Mouse (Mus musculus) CH12.LX (cell line): ENCODE data around the gene Rabgap1l. TPM values are rescaled to one million over a fixed set of nuclear protein-coding genes. Genes with fewer than 3 reads are reported as not detected.
A peak's percentile ranks its signal among the peaks of the same experiment; 100 is the strongest.

ENCODE experiments used
- DNase-seq: peaks from one replicate; pipeline ENCODE4 v3.0.0-alpha.2; 2013; ENCODE audit errors: extremely low read depth
- H3K27ac ChIP-seq: 2 replicates; pipeline ENCODE4 v1.5.1; 2012; ENCODE audit warnings: low read depth, mild to moderate bottlenecking, control low read depth, moderate library complexity; ENCODE audit not compliant: insufficient read depth
- H3K27me3 ChIP-seq: replicated peaks from 2 replicates; pipeline ENCODE3; 2012; ENCODE audit warnings: inconsistent platforms
- H3K36me3 ChIP-seq, 2 experiments: replicated peaks in 1 of 2; 2 replicates each; pipeline versions ENCODE3 to v1.6.1; 2012; ENCODE audit warnings: inconsistent platforms in 1 of 2, low read length in 1 of 2, mild to moderate bottlenecking in 1 of 2, mixed read lengths in 1 of 2, moderate library complexity in 1 of 2; ENCODE audit not compliant: control insufficient read depth in 1 of 2, insufficient read depth in 1 of 2
- H3K4me1 ChIP-seq, 2 experiments: 2 replicates each; pipeline ENCODE4 v1.6.1; 2012; ENCODE audit warnings: inconsistent platforms in 1 of 2, moderate library complexity in 1 of 2; ENCODE audit not compliant: insufficient read depth in 2 of 2, control insufficient read depth in 1 of 2
- H3K4me2 ChIP-seq: 2 replicates; pipeline ENCODE4 v1.6.1; 2012; ENCODE audit warnings: low read depth, mild to moderate bottlenecking, control low read depth; ENCODE audit not compliant: poor library complexity, insufficient read depth, severe bottlenecking
- H3K4me3 ChIP-seq, 3 experiments: fragments of 150-350 bp in 1 of 3; sonication (generic) in 1 of 3; replicated peaks in 1 of 3; 2 replicates each; pipeline versions ENCODE3 to v1.5.1; 2011 to 2012; ENCODE audit warnings: low read depth in 2 of 3, low read length in 2 of 3, mild to moderate bottlenecking in 2 of 3, moderate library complexity in 2 of 3, control low read depth in 1 of 3, improper control_type of control experiment in 1 of 3, inconsistent platforms in 1 of 3, mixed read lengths in 1 of 3; ENCODE audit not compliant: poor library complexity in 1 of 3
- H3K79me2 ChIP-seq: replicated peaks from 2 replicates; pipeline ENCODE4 v1.6.1; 2012; ENCODE audit warnings: mild to moderate bottlenecking, moderate library complexity; ENCODE audit not compliant: control insufficient read depth, poor library complexity, insufficient read depth, severe bottlenecking; ENCODE audit errors: extremely low read depth
- H3K9ac ChIP-seq: 2 replicates; pipeline ENCODE4 v1.6.1; 2012; ENCODE audit warnings: low read depth, mild to moderate bottlenecking, control low read depth, moderate library complexity; ENCODE audit not compliant: insufficient read depth
- H3K9me3 ChIP-seq: replicated peaks from 2 replicates; pipeline ENCODE3; 2012; ENCODE audit warnings: low read length, inconsistent platforms, mixed read lengths
- CHD1 ChIP-seq: IDR thresholded peaks from 2 replicates; pipeline ENCODE4 v1.6.1; 2012; ENCODE audit warnings: low read depth, low read length, improper control_type of control experiment, inconsistent platforms
- CTCF ChIP-seq, 2 experiments: IDR thresholded peaks in 1 of 2; conservative IDR thresholded peaks in 1 of 2; 2 replicates each; pipeline ENCODE4 v1.5.1; 2011 to 2012; ENCODE audit warnings: low read depth in 2 of 2, low read length in 2 of 2, improper control_type of control experiment in 1 of 2, inconsistent platforms in 1 of 2, mild to moderate bottlenecking in 1 of 2, moderate library complexity in 1 of 2
- ELF1 ChIP-seq: IDR thresholded peaks from 2 replicates; pipeline ENCODE4 v1.6.1; 2014; ENCODE audit warnings: low read depth, mild to moderate bottlenecking, inconsistent platforms, low read length, improper control_type of control experiment
- GABPA ChIP-seq: IDR thresholded peaks from 2 replicates; pipeline ENCODE4 v1.6.1; 2012; ENCODE audit warnings: low read depth, low read length, improper control_type of control experiment, inconsistent platforms; ENCODE audit not compliant: insufficient replicate concordance
- HCFC1 ChIP-seq: IDR thresholded peaks from 2 replicates; pipeline ENCODE4 v1.6.1; 2012; ENCODE audit warnings: low read depth, mild to moderate bottlenecking, inconsistent platforms, low read length, improper control_type of control experiment
- IRF4 ChIP-seq: IDR thresholded peaks from 2 replicates; pipeline ENCODE4 v1.6.1; 2014; ENCODE audit warnings: low read depth, mild to moderate bottlenecking, inconsistent platforms, low read length, improper control_type of control experiment
- JUND ChIP-seq: conservative IDR thresholded peaks from 2 replicates; pipeline ENCODE4 v1.6.1; 2011; ENCODE audit warnings: low read depth, low read length, improper control_type of control experiment
- KAT2A ChIP-seq: IDR thresholded peaks from 2 replicates; pipeline ENCODE4 v1.6.1; 2012; ENCODE audit warnings: low read length, improper control_type of control experiment, inconsistent platforms; ENCODE audit not compliant: insufficient replicate concordance
- MAFK ChIP-seq: IDR thresholded peaks from 2 replicates; pipeline ENCODE4 v1.6.1; 2011; ENCODE audit warnings: low read length, improper control_type of control experiment; ENCODE audit not compliant: insufficient replicate concordance
- MAX ChIP-seq: IDR thresholded peaks from 2 replicates; pipeline ENCODE4 v1.6.1; 2011; ENCODE audit warnings: low read length, improper control_type of control experiment
- MAZ ChIP-seq: IDR thresholded peaks from 2 replicates; pipeline ENCODE4 v1.6.1; 2012; ENCODE audit warnings: low read depth, mild to moderate bottlenecking, inconsistent platforms, low read length, improper control_type of control experiment, moderate library complexity
- MXI1 ChIP-seq: IDR thresholded peaks from 2 replicates; pipeline ENCODE4 v1.6.1; 2011; ENCODE audit warnings: mild to moderate bottlenecking, low read depth, low read length, improper control_type of control experiment
- POLR2A ChIP-seq: IDR thresholded peaks from 2 replicates; pipeline ENCODE4 v1.6.1; 2011; ENCODE audit warnings: low read depth, mild to moderate bottlenecking, improper control_type of control experiment, low read length
- POLR2AphosphoS2 ChIP-seq: IDR thresholded peaks from 2 replicates; pipeline ENCODE4 v1.6.1; 2011; ENCODE audit warnings: low read depth, low read length, improper control_type of control experiment
- RAD21 ChIP-seq: IDR thresholded peaks from 2 replicates; pipeline ENCODE4 v1.6.1; 2011; ENCODE audit warnings: low read depth, mild to moderate bottlenecking, low read length, improper control_type of control experiment, moderate library complexity
- SMC3 ChIP-seq: IDR thresholded peaks from 2 replicates; pipeline ENCODE4 v1.6.1; 2011; ENCODE audit warnings: low read depth, low read length, improper control_type of control experiment
- TBP ChIP-seq: conservative IDR thresholded peaks from 2 replicates; pipeline ENCODE4 v1.6.1; 2011; ENCODE audit warnings: low read depth, low read length, improper control_type of control experiment
- TCF12 ChIP-seq: IDR thresholded peaks from 2 replicates; pipeline ENCODE4 v1.6.1; 2014; ENCODE audit warnings: low read depth, mild to moderate bottlenecking, inconsistent platforms, low read length, improper control_type of control experiment
- USF1 ChIP-seq: IDR thresholded peaks from 2 replicates; pipeline ENCODE4 v1.6.1; 2014; ENCODE audit warnings: low read depth, mild to moderate bottlenecking, inconsistent platforms, low read length, improper control_type of control experiment
- USF2 ChIP-seq: conservative IDR thresholded peaks from 2 replicates; pipeline ENCODE4 v1.6.1; 2011; ENCODE audit warnings: low read depth, low read length, improper control_type of control experiment
- ZKSCAN1 ChIP-seq: IDR thresholded peaks from 2 replicates; pipeline ENCODE4 v1.6.1; 2012; ENCODE audit warnings: low read depth, inconsistent platforms, low read length, improper control_type of control experiment, borderline replicate concordance
- ZMIZ1 ChIP-seq: IDR thresholded peaks from 2 replicates; pipeline ENCODE4 v1.6.1; 2012; ENCODE audit warnings: low read depth, mild to moderate bottlenecking, inconsistent platforms, low read length, improper control_type of control experiment
- dilution Hi-C: fragments of 300-500 bp; cut with MboI; formaldehyde crosslinking; loops from 2 replicates; pipeline ENCODE4 v1.14.3; 2020; ENCODE audit warnings: low sequenced_read_pairs; ENCODE audit not compliant: extremely low pct_unique_long_range_greater_than_20kb, extremely low pct_ligation_motif_present
- in situ Hi-C: fragments of 300-500 bp; cut with MboI; formaldehyde crosslinking; loops from 3 replicates; pipeline ENCODE4 v1.14.3; 2019; ENCODE audit warnings: low sequenced_read_pairs, low pct_ligation_motif_present, low pct_unique_long_range_greater_than_20kb, mixed read lengths
- polyA plus RNA-seq: library from polyadenylated mRNA; unstranded; fragments of >175 nt; gene quantifications from 2 replicates; pipeline ENCODE4 v1.2.1, GENCODE M21; 2012; ENCODE audit warnings: low read depth; ENCODE audit not compliant: insufficient read length
- total RNA-seq, 2 experiments: library from RNA; depleted of rRNA; stranded (reverse); fragments of 300-350 nt in 1 of 2; fragments of >200 nt in 1 of 2; gene quantifications; 2 replicates each; pipeline ENCODE4 v1.2.3; 2012 to 2014

The Rabgap1l gene
- total and polyA plus RNA-seq, 3 experiments, result 84.0 to 109 (median 85.6) TPM

- dilution Hi-C loops, result no loop called here
- Histone ChIP-seq H3K9me3 (peaks cover 2% of the 10 kb centered on the region), H3K27me3 (no peaks in the 10 kb centered on the region), H3K4me2 (peak overlapping the region; percentile 34), H3K4me3 (no peak overlapping the region), H3K27ac (no peak overlapping the region), H3K4me1 (peaks cover 18 to 49% of the 10 kb centered on the region in 2 experiments), H3K9ac (no peak overlapping the region), H3K36me3 (peaks cover 0 to 9% of the 10 kb centered on the region in 2 experiments), H3K79me2 (peaks cover 3% of the 10 kb centered on the region; the same call in 1 of the 2 replicates)
- peak; percentile 35 for DNase-seq
- in situ Hi-C loops, result no loop called here
- TF ChIP-seq MAFK, result no peak
- no peak for TF ChIP-seq ZKSCAN1
- TF ChIP-seq POLR2AphosphoS2, result no peak
- TF ChIP-seq IRF4, result no peak
Measured at GRCm38 (mm10) chr1:160311861-160312260, 481.1 kb downstream of the Rabgap1l start.

GRCm38 (mm10) chr1:160309951-160310350 is 483.1 kb downstream of the Rabgap1l start:
- no peak overlapping the region for H3K27ac ChIP-seq
- peaks cover 0 to 8% of the 10 kb centered on the region in 2 experiments for H3K36me3 ChIP-seq
- peaks cover 23 to 56% of the 10 kb centered on the region in 2 experiments for H3K4me1 ChIP-seq
- no peaks in the 10 kb centered on the region for H3K9me3 ChIP-seq
- DNase-seq, result no peak
- dilution Hi-C loops, result no loop called here
- no peak for TF ChIP-seq MXI1
- TF ChIP-seq KAT2A, result no peak
- no peak for TF ChIP-seq POLR2AphosphoS2
- no peak for TF ChIP-seq USF2
- no peak for TF ChIP-seq ZMIZ1
- no peak for TF ChIP-seq USF1
- TF ChIP-seq IRF4, result no peak
- no peak for TF ChIP-seq JUND
- no peak for TF ChIP-seq RAD21
- TF ChIP-seq SMC3, result no peak
- no peak for TF ChIP-seq ELF1
- H3K4me3 ChIP-seq, result no peak overlapping the region
- peaks cover 3% of the 10 kb centered on the region; the same call in 1 of the 2 replicates for H3K79me2 ChIP-seq
- in situ Hi-C loops, result no loop called here
- H3K27me3 ChIP-seq, result no peaks in the 10 kb centered on the region
- H3K9ac ChIP-seq, result no peak overlapping the region
- H3K4me2 ChIP-seq, result no peak overlapping the region

GRCm38 (mm10) chr1:160308996-160309395 is 484.0 kb downstream of the Rabgap1l start:
- Histone ChIP-seq H3K27me3 (no peaks in the 10 kb centered on the region), H3K9me3 (no peaks in the 10 kb centered on the region), H3K4me3 (peak overlapping the region in 2 of 3 experiments; percentile 49 to 53), H3K79me2 (peaks cover 3% of the 10 kb centered on the region; the same call in 1 of the 2 replicates), H3K4me1 (peaks cover 23 to 56% of the 10 kb centered on the region in 2 experiments), H3K36me3 (peaks cover 0 to 11% of the 10 kb centered on the region in 2 experiments), H3K9ac (peak overlapping the region; percentile 48), H3K27ac (no peak overlapping the region), H3K4me2 (peak overlapping the region; percentile 85)
- dilution Hi-C loops, result no loop called here
- in situ Hi-C loops, result no loop called here
- DNase-seq, result peak; percentile 48
- peak in 1 of 2 experiments; percentile 48; a peak in 2 of 4 replicates for TF ChIP-seq CTCF (conservative IDR thresholded peaks at IDR 0.05 in 1 of 2, IDR thresholded peaks at IDR 0.05 in 1 of 2; ENCODE audit: low read depth in 2 of 2, low read length in 2 of 2)
- TF ChIP-seq HCFC1, result no peak
- TF ChIP-seq GABPA, result no peak
- TF ChIP-seq MAZ, result no peak
- TF ChIP-seq JUND, result no peak
- TF ChIP-seq USF2, result no peak
- TF ChIP-seq RAD21, result peak; percentile 10
- TF ChIP-seq TBP, result peak; percentile 69
- no peak for TF ChIP-seq CHD1
- peak; percentile 43 for TF ChIP-seq IRF4
- TF ChIP-seq ZKSCAN1, result no peak
- peak; percentile 58; the same call in 1 of the 2 replicates for TF ChIP-seq TCF12
- TF ChIP-seq POLR2A, result peak; percentile 71
- TF ChIP-seq MAX, result peak; percentile 24; the same call in 1 of the 2 replicates
